Mouse (Mus musculus) lung, embryonic 14.5 days (tissue): ENCODE data around the gene Lipa. TPM values are rescaled to one million over a fixed set of nuclear protein-coding genes. Genes with fewer than 3 reads are reported as not detected.
A peak's percentile ranks its signal among the peaks of the same experiment; 100 is the strongest.

Experiments
- ATAC-seq: fragments of 200-750 bp; cut with Nextera tagmentation; 2 replicates; pipeline ENCODE4 v1.8.0; 2017; ENCODE audit warnings: mild to moderate bottlenecking, moderate TSS enrichment, moderate library complexity; ENCODE audit not compliant: insufficient read depth
- DNase-seq: peaks from one replicate; pipeline ENCODE4 v3.0.0-alpha.2; 2015
- H3K27ac ChIP-seq: fragments of 300-500 bp; sonication (generic); 2 replicates; pipeline ENCODE4 v1.5.1; 2014; ENCODE audit warnings: low read depth, mild to moderate bottlenecking, moderate library complexity
- H3K27me3 ChIP-seq: fragments of 300-500 bp; sonication (generic); 2 replicates; pipeline ENCODE4 v1.6.1; 2014; ENCODE audit warnings: low read length, control low read depth; ENCODE audit not compliant: insufficient read depth
- H3K36me3 ChIP-seq: fragments of 300-500 bp; sonication (generic); 2 replicates; pipeline ENCODE4 v1.6.1; 2014; ENCODE audit warnings: control low read depth; ENCODE audit not compliant: insufficient read depth
- H3K4me1 ChIP-seq: fragments of 300-500 bp; sonication (generic); 2 replicates; pipeline ENCODE4 v1.6.1; 2014; ENCODE audit warnings: antibody characterized with exemption, control low read depth; ENCODE audit not compliant: insufficient read depth
- H3K4me2 ChIP-seq: fragments of 300-500 bp; sonication (generic); 2 replicates; pipeline ENCODE4 v1.6.1; 2014; ENCODE audit warnings: mild to moderate bottlenecking
- H3K4me3 ChIP-seq: fragments of 300-500 bp; sonication (generic); 2 replicates; pipeline ENCODE4 v1.5.1; 2014; ENCODE audit warnings: low read depth, low read length
- H3K9ac ChIP-seq: fragments of 300-500 bp; sonication (generic); 2 replicates; pipeline ENCODE4 v1.6.1; 2014
- H3K9me3 ChIP-seq: fragments of 300-500 bp; sonication (generic); 2 replicates; pipeline ENCODE4 v1.6.1; 2016; ENCODE audit warnings: low read depth, low read length, control low read depth
- CTCF ChIP-seq: IDR thresholded peaks from 2 replicates; pipeline ENCODE4 v1.5.1; 2016; ENCODE audit warnings: antibody characterized with exemption, low read depth
- WGBS: fragments of 180-500 bp; shearing (Covaris S2); extraction: QIAGEN DNeasy Blood & Tissue Kit; methylation state at CpG from one replicate; pipeline ENCODE4 v1.1.7; 2014; 5-methylcytosine and 5-hydroxymethylcytosine counted together
- polyA plus RNA-seq: library from polyadenylated mRNA; unstranded; fragments of >200 nt; fragmentation: Nextera tagmentation; extraction: Ambion mirVana; gene quantifications from 2 replicates; pipeline ENCODE4 v1.2.1, GENCODE M21; 2014

Gene Lipa
- polyA plus RNA-seq, 1 experiment from 2014 or later = 44.8 TPM

- TF ChIP-seq CTCF = no peak
- WGBS = 52% methylated on average over 1 of the region's 1 CpGs
- no peak for ATAC-seq
Measured at GRCm38 (mm10) chr19:34496353-34496752, 30.9 kb downstream of the Lipa start.

GRCm38 (mm10) chr19:34493859-34494258 is 33.4 kb downstream of the Lipa start:
- Histone ChIP-seq H3K9me3 (no peaks in the 10 kb centered on the region), H3K27ac (no peak overlapping the region), H3K36me3 (peaks cover 9% of the 10 kb centered on the region; the same call in 1 of the 2 replicates), H3K27me3 (no peaks in the 10 kb centered on the region), H3K4me1 (no peaks in the 10 kb centered on the region), H3K9ac (no peak overlapping the region), H3K4me2 (no peak overlapping the region), H3K4me3 (no peak overlapping the region)
- no peak for ATAC-seq
- 91% methylated on average over 4 of the region's 4 CpGs for WGBS
- TF ChIP-seq CTCF = no peak
- no peak for DNase-seq

More at GRCm38 (mm10) chr19:34496353-34496752, 30.9 kb downstream of the Lipa start:
- H3K4me2 ChIP-seq = no peak overlapping the region
- H3K36me3 ChIP-seq = peaks cover 9% of the 10 kb centered on the region; the same call in 1 of the 2 replicates
- H3K4me3 ChIP-seq = no peak overlapping the region
- H3K4me1 ChIP-seq = no peaks in the 10 kb centered on the region
- H3K27me3 ChIP-seq = no peaks in the 10 kb centered on the region
- DNase-seq = no peak
- H3K9me3 ChIP-seq = no peaks in the 10 kb centered on the region
- H3K27ac ChIP-seq = no peak overlapping the region
- H3K9ac ChIP-seq = no peak overlapping the region

DNA sequence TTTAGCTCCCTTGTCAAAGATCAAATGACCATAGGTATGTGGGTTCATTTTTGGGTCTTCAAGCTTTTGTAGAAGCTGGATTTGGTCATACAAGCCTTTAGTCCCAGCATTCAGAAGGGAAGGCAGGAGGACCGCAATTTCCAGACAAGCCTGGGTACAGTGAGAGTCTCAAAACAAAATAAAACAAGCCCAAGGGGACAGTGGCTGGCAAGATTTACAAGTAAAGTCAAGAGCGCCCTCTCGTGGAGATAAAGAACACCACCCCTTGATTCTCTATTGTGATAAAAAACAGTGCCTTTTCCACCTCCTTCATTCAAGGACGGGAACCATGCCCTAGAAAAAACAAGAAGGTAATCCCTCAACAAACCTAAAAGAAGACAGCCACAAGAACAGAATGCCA is 43.7 kb downstream of the Lipa start:
- 14% methylated on average over 4 of the region's 4 CpGs for WGBS
- H3K36me3 ChIP-seq = no peaks in the 10 kb centered on the region
- H3K27ac ChIP-seq = no peak overlapping the region
- ATAC-seq (no peak), DNase-seq (peak; percentile 88)
- H3K4me1 ChIP-seq = no peaks in the 10 kb centered on the region
- H3K27me3 ChIP-seq = no peaks in the 10 kb centered on the region
- H3K4me2 ChIP-seq = no peak overlapping the region
- no peak overlapping the region for H3K9ac ChIP-seq
- H3K4me3 ChIP-seq = no peak overlapping the region
- H3K9me3 ChIP-seq = no peaks in the 10 kb centered on the region
- TF ChIP-seq CTCF = peak; percentile 71

GRCm38 (mm10) chr19:34474991-34475971 is 52.0 kb downstream of the Lipa start, which contains the start of gene Ch25h:
Ch25h (minus strand) TSS chr19:34475164.
- peak; percentile 85 for ATAC-seq
- Histone ChIP-seq H3K36me3 (no peaks in the 10 kb centered on the region), H3K4me2 (peak within 1 kb of the TSS; percentile 98), H3K27ac (no peak within 1 kb of the TSS), H3K4me3 (peak within 1 kb of the TSS; percentile 53), H3K4me1 (peaks cover 7% of the 10 kb centered on the region; the same call in 1 of the 2 replicates), H3K9ac (peak within 1 kb of the TSS; percentile 43), H3K9me3 (no peaks in the 10 kb centered on the region), H3K27me3 (peaks cover 18% of the 10 kb centered on the region)
- no peak for TF ChIP-seq CTCF
- DNase-seq = peak; percentile 74
- WGBS = under 1% methylated on average over 35 of the region's 35 CpGs

- 7% methylated on average over 49 of the region's 49 CpGs for WGBS
- peak; percentile 80; the same call in 1 of the 2 replicates for ATAC-seq
Measured at GRCm38 (mm10) chr19:34474228-34474990, 52.9 kb downstream of the Lipa start.

DNA sequence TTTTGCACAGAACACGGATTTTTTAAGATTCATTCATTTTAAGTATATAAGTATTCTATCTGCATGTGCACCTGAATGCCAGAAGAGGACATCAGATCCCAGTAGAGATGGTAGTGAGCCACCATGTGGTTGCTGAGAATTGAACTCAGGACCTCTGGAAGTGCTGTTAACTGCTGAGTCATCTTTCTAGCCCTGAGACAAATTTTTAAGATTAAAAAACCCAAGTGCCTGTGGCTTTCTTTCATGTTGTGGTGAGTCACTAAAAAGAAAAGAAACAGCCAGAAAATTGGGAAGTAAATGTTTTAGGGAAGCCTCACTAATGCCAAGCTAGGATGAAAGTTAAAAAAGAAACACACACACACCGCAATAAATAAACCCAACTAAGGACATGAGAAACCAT is 55.6 kb downstream of the Lipa start:
- TF ChIP-seq CTCF = no peak
- H3K9me3 ChIP-seq = no peaks in the 10 kb centered on the region
- ATAC-seq (no peak), DNase-seq (no peak)
- no peaks in the 10 kb centered on the region for H3K36me3 ChIP-seq
- H3K27ac ChIP-seq = no peak overlapping the region
- no peak overlapping the region for H3K4me2 ChIP-seq
- H3K27me3 ChIP-seq = peaks cover 18% of the 10 kb centered on the region
- peaks cover 7% of the 10 kb centered on the region; the same call in 1 of the 2 replicates for H3K4me1 ChIP-seq
- WGBS = 73% methylated on average over 2 of the region's 2 CpGs
- H3K4me3 ChIP-seq = no peak overlapping the region
- no peak overlapping the region for H3K9ac ChIP-seq

More at GRCm38 (mm10) chr19:34474228-34474990, 52.9 kb downstream of the Lipa start:
- peak; percentile 32 for DNase-seq
- H3K27ac ChIP-seq = no peak overlapping the region
- no peak for TF ChIP-seq CTCF
- peak overlapping the region; percentile 43 for H3K9ac ChIP-seq
- no peaks in the 10 kb centered on the region for H3K36me3 ChIP-seq
- H3K27me3 ChIP-seq = peaks cover 18% of the 10 kb centered on the region
- H3K4me2 ChIP-seq = peak overlapping the region; percentile 98
- H3K4me3 ChIP-seq = peak overlapping the region; percentile 53
- H3K4me1 ChIP-seq = peaks cover 7% of the 10 kb centered on the region; the same call in 1 of the 2 replicates
- H3K9me3 ChIP-seq = no peaks in the 10 kb centered on the region

DNA sequence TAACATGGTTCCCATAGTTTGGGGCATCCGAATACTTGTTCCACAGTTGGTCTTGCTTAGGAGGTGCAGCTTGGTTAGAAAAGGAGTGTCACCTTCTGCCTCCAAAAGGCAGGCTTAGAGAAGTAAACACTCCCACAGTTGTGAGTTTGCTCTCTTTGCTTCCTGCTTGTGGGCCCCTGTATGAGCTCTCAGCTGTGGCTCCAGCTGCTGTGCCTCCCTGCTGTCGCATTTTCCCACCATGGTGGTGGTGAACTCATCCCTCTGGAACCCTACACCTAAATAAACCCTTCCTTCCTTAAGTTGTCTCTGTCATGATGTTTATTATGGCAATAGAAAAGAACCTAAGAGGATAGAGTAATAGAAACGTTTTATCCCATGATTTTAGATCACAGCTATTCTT is 58.5 kb downstream of the Lipa start:
- H3K4me2 ChIP-seq = no peak overlapping the region
- no peaks in the 10 kb centered on the region for H3K36me3 ChIP-seq
- H3K27ac ChIP-seq = no peak overlapping the region
- H3K4me1 ChIP-seq = no peaks in the 10 kb centered on the region
- DNase-seq (no peak), ATAC-seq (no peak)
- WGBS = 24% methylated on average over 3 of the region's 3 CpGs
- peaks cover under 1% of the 10 kb centered on the region; the same call in 1 of the 2 replicates for H3K27me3 ChIP-seq
- TF ChIP-seq CTCF = no peak
- no peaks in the 10 kb centered on the region for H3K9me3 ChIP-seq
- no peak overlapping the region for H3K9ac ChIP-seq
- H3K4me3 ChIP-seq = no peak overlapping the region
